Mouse (Mus musculus) embryo, embryonic 10 days (tissue): ENCODE measurements around the gene Pkmyt1.
"Not testable (repeated sequence)": the region's sequence is repeated elsewhere in the genome, so short reads cannot be mapped to it uniquely, and the experiment has no call there.

Source experiments
- DNase-seq: peaks from one replicate; pipeline ENCODE4 v3.0.0-alpha.2; 2015; ENCODE audit warnings: low spot score

Pkmyt1 gene

DNA sequence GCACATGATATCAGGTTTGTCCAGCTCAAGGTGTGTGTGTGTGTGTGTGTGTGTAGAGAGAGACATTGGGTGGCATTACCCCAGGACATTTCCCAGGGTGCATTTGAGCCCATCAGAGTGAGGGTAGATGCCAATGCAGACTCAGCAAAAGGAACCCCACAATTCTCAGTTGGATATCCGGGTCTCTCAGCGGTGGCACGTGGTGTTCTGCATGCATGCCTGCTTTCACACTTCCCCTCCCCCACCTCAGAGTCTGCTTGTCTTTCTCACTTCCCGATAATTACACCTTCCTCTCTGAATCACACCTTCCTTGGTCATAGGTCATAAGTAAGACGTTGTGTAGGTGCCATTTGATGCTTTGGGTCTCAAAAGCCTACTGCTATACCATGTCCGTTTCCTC is 21.9 kb downstream of the Pkmyt1 start:
- DNase-seq, result no peak

DNA sequence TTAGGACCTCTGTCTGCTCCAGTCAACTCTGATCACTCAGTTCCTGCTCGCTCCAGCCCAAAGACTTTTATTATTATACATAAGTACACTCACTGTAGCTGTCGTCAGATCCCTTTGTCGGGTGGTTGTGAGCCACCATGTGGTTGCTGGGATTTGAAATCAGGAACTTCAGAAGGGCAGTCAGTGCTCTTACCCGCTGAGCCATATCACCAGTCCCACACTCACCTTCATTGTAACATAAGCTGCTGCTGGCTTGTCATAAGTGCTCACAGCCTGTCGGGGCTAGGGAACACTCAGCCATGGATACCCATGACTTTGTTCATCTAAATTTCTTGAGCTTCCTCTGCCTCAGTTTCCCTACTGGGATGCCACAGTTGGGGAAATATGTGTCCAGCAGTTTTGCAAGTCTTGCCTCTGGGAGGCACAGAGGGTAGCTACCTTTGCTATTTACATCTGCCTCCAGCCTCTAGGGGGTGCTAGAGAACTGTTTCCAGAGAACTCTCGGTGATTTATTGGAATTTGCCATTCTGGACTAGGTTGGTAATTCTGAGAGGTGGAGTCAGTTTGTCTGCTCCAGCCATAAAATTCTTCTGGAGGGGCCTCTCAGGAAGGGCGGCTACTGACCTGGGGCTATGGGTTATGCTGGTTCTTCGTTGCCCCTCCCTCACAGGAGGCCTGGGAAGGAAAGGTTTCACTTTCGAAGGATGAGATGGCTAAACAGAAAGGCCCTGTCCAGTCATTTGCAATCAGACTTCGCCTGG is 22.7 kb downstream of the Pkmyt1 start:
- DNase-seq, result peak; percentile 84

DNA sequence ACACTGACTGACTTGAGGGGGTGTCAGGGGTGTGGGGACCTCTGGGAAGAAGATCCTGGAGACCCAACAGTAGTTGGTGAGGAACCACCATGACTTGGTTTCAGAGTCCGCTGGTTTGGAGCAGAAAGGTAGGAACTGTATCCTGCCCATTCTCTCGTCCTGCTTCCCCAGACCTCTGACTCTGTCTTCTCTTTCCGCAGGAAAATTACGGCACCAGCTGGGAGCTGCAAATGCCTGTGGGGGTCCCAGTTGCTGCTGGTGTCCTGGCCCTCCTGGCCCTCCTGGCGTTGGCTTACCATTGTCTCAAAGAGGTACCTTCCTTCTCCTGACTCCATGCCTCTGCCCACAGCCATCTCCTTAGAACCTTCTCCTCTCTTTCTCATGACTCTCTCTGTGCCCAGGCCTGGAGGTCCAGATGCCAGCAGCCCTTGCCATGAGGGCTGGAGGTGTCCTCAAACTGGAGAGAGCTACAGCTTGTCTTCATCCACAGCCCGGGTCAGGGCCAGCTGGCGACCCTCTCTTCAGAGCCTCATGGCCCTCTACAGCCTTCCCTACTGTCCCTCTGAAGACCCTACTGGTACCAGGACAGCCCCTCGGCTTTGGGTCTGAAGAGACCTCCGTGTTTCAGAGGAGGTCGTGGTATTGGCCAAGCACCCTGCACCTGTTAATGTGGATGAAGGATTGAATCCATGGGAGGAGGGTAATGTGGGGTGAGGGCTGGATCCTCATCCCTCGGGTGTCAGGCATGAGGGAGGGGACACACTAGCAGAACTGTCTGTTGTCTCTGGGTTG is 23.5 kb downstream of the Pkmyt1 start:
- DNase-seq, result no peak

DNA sequence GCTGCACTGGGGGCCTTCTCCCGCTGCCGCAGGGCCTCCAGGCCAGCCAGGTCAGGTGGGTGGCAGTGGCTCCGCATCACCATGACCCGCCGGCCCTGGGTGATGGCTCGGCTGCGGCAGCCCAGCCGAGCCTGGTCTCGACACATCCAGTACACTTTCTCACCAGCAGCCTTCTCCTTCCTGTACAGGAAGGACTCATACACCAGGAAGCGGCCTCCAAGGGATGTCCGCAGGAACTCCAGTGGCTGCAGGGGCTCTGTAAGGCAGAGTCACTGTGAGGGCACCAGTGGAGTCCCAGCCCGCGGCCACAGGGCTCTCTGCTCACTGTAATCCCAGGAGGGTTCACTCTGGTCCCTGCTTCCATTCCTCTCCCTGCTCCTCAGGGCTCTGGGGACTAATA is 29.6 kb downstream of the Pkmyt1 start:
- DNase-seq, result no peak

- DNase-seq, result no peak
These were observed 31.4 kb downstream of the Pkmyt1 start for GRCm38 (mm10) chr17:23757581-23757980.

DNA sequence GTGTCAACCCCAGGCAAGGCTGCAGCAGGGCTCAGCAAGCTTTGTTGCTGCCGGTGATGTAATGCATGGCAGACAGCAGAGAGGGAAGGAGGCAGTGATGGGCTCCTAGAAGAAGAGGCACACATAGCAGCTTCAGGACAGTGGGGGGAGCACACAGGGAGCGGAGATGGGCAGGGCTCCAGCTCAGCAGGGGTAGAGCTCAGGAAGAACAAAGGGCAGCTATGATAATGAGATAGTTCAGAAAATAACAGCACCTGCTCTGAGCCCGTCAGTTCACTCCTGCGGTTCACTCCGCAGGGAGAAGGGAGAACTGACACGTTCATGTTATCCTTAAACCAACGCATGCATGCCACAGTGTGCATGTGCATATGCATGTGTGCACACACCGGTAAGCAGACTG is 32.7 kb downstream of the Pkmyt1 start:
- DNase-seq, result no peak

DNA sequence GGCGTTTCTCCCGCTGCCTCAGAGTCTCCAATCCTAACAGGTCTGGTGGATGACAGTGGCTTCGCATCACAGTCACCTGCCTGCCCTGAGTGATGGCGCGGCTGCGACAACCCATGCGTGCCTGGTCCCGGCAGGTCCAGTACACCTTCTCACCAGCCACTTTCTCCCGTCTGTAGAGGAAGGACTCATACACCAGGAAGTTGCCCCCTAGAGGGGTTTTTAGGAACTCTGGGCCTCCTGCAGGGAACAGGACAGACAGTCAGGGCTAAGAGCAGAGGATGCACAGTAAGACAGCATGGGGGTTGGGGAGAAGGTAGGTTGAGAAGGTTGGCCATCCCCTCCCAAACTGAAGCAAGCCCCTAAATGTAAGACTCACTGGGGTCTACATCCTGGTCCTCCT is 34.1 kb downstream of the Pkmyt1 start:
- DNase-seq, result no peak

GRCm38 (mm10) chr17:23761155-23761554 is 35.0 kb downstream of the Pkmyt1 start:
- no peak for DNase-seq

GRCm38 (mm10) chr17:23762976-23763375 is 36.8 kb downstream of the Pkmyt1 start:
- no peak for DNase-seq

- no peak for DNase-seq
These were observed 44.4 kb downstream of the Pkmyt1 start for GRCm38 (mm10) chr17:23770493-23770892.

GRCm38 (mm10) chr17:23770896-23771283 is 44.8 kb downstream of the Pkmyt1 start:
- DNase-seq, result peak; percentile 68

DNA sequence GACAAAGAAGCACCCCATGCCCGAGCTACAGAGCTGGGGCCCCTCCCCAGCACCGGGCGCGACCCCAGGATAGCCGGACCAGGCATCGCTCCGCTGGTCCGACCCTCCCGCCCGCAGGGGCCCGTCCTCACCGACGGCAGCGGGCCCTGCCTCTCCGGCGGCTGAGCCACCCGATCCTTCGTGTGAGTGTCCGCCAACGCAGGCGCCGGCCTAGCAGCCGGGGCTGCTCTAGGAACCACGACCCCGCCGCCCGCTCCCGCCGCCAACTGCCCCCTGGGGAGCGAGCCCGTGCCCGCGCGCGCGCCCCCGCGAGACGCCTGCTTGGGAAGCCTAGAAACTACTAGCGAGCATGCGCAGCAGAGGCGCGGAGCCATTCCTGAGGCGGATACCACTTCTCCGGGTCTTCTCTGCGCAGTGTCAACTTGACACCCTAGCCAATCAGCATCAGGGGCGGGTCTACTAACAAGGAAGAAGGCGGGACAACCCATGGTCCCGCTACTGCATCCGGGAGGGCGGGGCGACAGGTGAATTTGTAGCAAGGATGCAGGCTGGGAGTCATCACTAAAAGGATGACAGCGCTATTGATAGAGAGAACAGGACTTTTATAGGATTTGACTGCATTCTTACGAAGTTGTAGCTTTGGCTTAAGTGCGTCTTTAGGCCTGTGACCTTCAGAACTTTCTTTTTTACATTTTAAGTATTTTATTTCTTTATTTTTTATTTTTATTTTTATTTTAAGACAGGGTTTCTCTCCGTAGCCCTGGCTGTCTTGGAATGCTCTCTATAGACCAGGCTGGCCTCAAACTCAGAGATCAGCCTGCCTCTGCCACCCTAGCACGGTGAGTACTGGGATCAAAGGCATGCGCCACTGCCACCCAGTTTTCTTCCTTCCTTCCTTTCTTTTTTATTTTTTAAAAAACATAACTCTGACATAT is 45.4 kb downstream of the Pkmyt1 start, which contains the start of gene Flywch1:
Gene Flywch1 (minus strand): TSS at position 319 of the 935 bp plus-strand sequence.
- DNase-seq, result peak; percentile 98

GRCm38 (mm10) chr17:23772219-23772556 is 46.1 kb downstream of the Pkmyt1 start:
- not testable (repeated sequence) for DNase-seq

- no peak for DNase-seq
These were observed 47.5 kb downstream of the Pkmyt1 start for GRCm38 (mm10) chr17:23773676-23774075.

- peak; percentile 91 for DNase-seq
These were observed 48.0 kb downstream of the Pkmyt1 start for GRCm38 (mm10) chr17:23774090-23774489.

GRCm38 (mm10) chr17:23776216-23776615 is 50.1 kb downstream of the Pkmyt1 start:
- DNase-seq, result no peak

- no peak for DNase-seq
These were observed 51.0 kb downstream of the Pkmyt1 start for GRCm38 (mm10) chr17:23777141-23777540.

- DNase-seq, result no peak
These were observed 52.3 kb downstream of the Pkmyt1 start for GRCm38 (mm10) chr17:23778447-23778846.

GRCm38 (mm10) chr17:23783352-23783751 is 57.2 kb downstream of the Pkmyt1 start:
- DNase-seq, result no peak

DNA sequence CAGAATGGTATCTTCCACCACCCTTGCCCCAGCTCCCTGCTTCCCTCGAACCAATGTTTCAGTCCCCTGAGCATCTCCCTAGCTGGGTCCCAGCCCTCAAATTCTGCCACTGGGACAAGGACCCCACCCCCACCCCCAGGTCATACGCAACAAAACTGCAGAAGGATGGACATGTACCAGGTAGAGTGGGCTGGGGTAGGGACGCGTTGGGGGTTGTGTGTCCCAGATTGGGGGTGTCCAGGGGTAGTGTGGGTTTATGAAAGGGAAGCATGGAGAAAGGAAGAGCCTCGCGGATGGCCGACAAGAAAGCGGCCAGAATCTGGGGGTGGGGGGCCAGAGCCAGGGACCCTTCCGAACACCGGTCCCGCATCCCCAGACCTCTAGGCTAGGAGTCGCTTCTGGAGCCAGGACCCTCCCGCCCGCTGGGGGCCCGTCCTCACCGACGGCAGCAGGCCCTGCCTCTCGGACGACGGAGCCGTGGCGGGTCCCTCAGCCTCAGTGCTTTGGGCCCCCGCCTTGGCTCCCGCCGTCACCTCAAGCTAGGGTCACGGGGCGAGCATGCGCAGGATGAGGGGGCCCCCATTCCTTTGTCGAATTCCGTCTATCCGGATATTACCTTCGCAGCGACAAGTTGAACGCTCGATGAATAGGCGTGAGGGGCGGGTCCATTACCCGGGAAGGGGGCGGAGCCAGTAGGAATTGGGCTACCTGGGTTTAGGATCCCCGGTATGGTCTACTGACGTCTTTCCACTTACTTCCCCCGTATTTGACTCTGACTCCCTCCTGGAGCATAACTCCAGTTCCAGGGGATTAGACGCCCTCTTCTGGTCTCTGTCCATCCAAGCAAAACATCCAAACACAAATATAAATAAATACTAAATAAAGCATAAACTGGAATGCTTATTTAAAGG is 59.7 kb downstream of the Pkmyt1 start, which contains the start of gene Flywch2:
Gene Flywch2 (minus strand): TSS at position 521 of the 911 bp plus-strand sequence.
- peak; percentile 83 for DNase-seq
